Mouse (Mus musculus) heart, postnatal 0 days (tissue): ENCODE measurements around the gene Phactr3. TPM values are rescaled to one million over a fixed set of nuclear protein-coding genes. Genes with fewer than 3 reads are reported as not detected.
"Not testable (repeated sequence)": the region's sequence is repeated elsewhere in the genome, so short reads cannot be mapped to it uniquely, and the experiment has no call there.

Experiments used
- ATAC-seq: fragments of 200-750 bp; cut with Nextera tagmentation; 2 replicates; pipeline ENCODE4 v1.8.0; 2017; ENCODE audit warnings: low read depth, moderate number of reproducible peaks, moderate library complexity; ENCODE audit not compliant: insufficient read depth
- DNase-seq: peaks from one replicate; pipeline ENCODE4 v3.0.0-alpha.2; 2016; ENCODE audit warnings: low spot score
- H3K27ac ChIP-seq: fragments of 300-500 bp; sonication (generic); 2 replicates; pipeline ENCODE4 v1.5.1; 2014; ENCODE audit warnings: low read depth, mild to moderate bottlenecking
- H3K27me3 ChIP-seq: fragments of 300-500 bp; sonication (generic); 2 replicates; pipeline ENCODE4 v1.6.1; 2014; ENCODE audit warnings: low read length, mixed read lengths; ENCODE audit not compliant: control insufficient read depth, insufficient read depth
- H3K36me3 ChIP-seq: fragments of 300-500 bp; sonication (generic); replicated peaks from 2 replicates; pipeline ENCODE4 v1.6.1; 2014; ENCODE audit warnings: low read length, mixed read lengths; ENCODE audit not compliant: control insufficient read depth, insufficient read depth
- H3K4me1 ChIP-seq: fragments of 300-500 bp; sonication (generic); 2 replicates; pipeline ENCODE4 v1.6.1; 2014; ENCODE audit warnings: antibody characterized with exemption; ENCODE audit not compliant: control insufficient read depth, insufficient read depth
- H3K4me2 ChIP-seq: fragments of 300-500 bp; sonication (generic); 2 replicates; pipeline ENCODE4 v1.6.1; 2014; ENCODE audit warnings: low read depth, mild to moderate bottlenecking, low read length, moderate library complexity
- H3K4me3 ChIP-seq: fragments of 300-500 bp; sonication (generic); 2 replicates; pipeline ENCODE4 v1.5.1; 2014; ENCODE audit warnings: low read depth, low read length
- H3K9ac ChIP-seq: fragments of 300-500 bp; sonication (generic); replicated peaks from 2 replicates; pipeline ENCODE4 v1.6.1; 2014; ENCODE audit warnings: low read depth, low read length, mixed read lengths
- H3K9me3 ChIP-seq: fragments of 300-500 bp; sonication (generic); replicated peaks from 2 replicates; pipeline ENCODE4 v1.6.1; 2016; ENCODE audit warnings: low read length; ENCODE audit not compliant: control insufficient read depth
- CTCF ChIP-seq: IDR thresholded peaks from 2 replicates; pipeline ENCODE4 v1.5.1; 2016; ENCODE audit warnings: antibody characterized with exemption, control low read depth, low read depth
- EP300 ChIP-seq: IDR thresholded peaks from 2 replicates; pipeline ENCODE4 v1.6.1; 2016; ENCODE audit warnings: antibody characterized with exemption, low read depth
- WGBS: fragments of 180-500 bp; shearing (Covaris S2); extraction: QIAGEN DNeasy Blood & Tissue Kit; methylation state at CpG from one replicate; pipeline ENCODE4 v1.1.7; 2014; 5-methylcytosine and 5-hydroxymethylcytosine counted together
- polyA plus RNA-seq: library from polyadenylated mRNA; unstranded; fragments of >200 nt; fragmentation: Nextera tagmentation; extraction: Ambion mirVana; gene quantifications from 2 replicates; pipeline ENCODE4 v1.2.1, GENCODE M21; 2015
- total RNA-seq: library from RNA; depleted of rRNA; stranded (reverse); fragments of >200 nt; gene quantifications from 2 replicates; pipeline ENCODE4 v1.2.3, GENCODE M21; 2014; ENCODE audit warnings: low replicate concordance; rRNA removed

The Phactr3 gene
- total RNA-seq, result 4.0 TPM in 1 of 2 replicates, not detected in the other
- polyA plus RNA-seq, result 3.4 and 3.6 TPM in 2 replicates

DNA sequence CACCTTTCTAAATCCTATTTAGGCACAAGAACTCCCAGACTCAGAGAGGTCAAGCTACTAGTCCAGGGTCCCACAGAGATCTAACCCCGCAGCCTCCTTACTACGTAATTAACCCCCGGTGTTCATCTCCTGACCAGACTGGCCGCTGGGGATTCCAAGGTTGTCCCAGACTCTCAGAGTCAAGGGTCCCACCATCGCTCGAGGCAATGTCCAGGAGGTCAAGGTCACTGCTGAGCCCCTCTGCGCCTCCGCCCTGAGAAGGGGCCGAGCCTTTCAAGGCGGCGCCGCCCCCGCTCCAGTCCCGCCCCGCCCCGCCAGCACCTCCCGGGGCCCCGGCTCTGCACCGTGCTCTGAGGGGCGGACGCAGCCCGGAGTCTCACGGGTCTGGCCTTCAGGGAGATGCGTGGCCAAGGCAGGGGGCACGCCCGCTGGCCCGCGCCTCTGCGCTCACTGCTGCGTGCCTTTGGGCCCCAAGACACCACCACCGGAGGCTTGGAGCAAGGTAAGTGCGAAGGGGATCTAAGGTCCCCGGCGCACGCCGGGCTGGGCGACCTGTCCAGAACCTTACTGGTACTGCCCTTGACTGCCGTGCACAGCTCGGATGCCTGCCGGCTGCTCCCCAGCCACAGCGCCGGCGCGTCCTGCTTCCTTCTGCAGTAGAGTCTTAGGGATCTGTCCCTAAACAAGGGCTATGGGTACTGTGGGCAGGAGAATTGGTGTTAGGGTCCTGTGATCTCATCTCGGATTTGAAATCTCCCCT, at the start of gene Phactr3:
Gene Phactr3, plus strand, starts transcription at position 175 of the 760 bp plus-strand sequence.
- H3K4me1 ChIP-seq, result peaks cover 5% of the 10 kb centered on the region; the same call in 1 of the 2 replicates
- no peak for TF ChIP-seq EP300
- TF ChIP-seq CTCF, result no peak
- H3K27ac ChIP-seq, result no peak within 1 kb of the TSS
- H3K9ac ChIP-seq, result no peak within 1 kb of the TSS
- H3K4me3 ChIP-seq, result peak within 1 kb of the TSS; percentile 44
- no peaks in the 10 kb centered on the region for H3K36me3 ChIP-seq
- DNase-seq (no peak), ATAC-seq (peak; percentile 28; the same call in 1 of the 2 replicates)
- peaks cover 36% of the 10 kb centered on the region for H3K27me3 ChIP-seq
- H3K4me2 ChIP-seq, result peak within 1 kb of the TSS; percentile 80
- H3K9me3 ChIP-seq, result no peaks in the 10 kb centered on the region
- 3% methylated on average over 45 of the region's 45 CpGs for WGBS

DNA sequence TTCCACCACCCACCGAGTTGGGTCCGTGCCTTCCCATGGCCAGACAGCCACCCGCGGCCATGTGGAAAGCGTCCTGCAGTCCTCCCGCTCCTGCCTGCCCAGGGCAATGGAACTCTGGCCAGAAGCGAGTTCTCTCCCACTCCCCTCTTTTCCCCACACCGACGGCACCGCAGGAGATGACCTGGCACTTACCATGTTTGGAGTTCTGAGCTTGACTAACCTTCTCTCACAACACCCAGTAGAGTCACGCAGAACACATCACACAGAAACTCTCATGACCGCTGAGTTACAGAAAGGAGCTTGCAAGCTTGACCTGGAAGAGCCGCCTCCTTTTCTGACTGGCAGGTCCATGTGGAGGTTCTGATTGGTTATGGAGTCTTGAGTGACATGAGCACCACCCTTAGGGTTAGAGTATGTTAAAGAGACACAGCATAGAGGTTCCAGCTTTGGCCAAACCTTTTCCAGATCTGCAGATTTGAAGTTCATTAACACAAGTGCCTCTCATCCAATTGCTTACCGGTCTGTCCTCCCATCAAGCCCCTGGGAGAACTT, 40.5 kb upstream of the Phactr3 start, which contains the start of gene Zfp931:
Gene Zfp931, minus strand, starts transcription at position 311 of the 552 bp plus-strand sequence.
- not testable (repeated sequence) for H3K4me1 ChIP-seq, H3K36me3 ChIP-seq, H3K27me3 ChIP-seq, DNase-seq, H3K9me3 ChIP-seq, ATAC-seq, H3K9ac ChIP-seq, H3K27ac ChIP-seq
- Histone ChIP-seq H3K4me2 (peak within 1 kb of the TSS; percentile 53), H3K4me3 (peak within 1 kb of the TSS; percentile 49)
- 0% methylated on average over 2 of the region's 14 CpGs for WGBS

DNA sequence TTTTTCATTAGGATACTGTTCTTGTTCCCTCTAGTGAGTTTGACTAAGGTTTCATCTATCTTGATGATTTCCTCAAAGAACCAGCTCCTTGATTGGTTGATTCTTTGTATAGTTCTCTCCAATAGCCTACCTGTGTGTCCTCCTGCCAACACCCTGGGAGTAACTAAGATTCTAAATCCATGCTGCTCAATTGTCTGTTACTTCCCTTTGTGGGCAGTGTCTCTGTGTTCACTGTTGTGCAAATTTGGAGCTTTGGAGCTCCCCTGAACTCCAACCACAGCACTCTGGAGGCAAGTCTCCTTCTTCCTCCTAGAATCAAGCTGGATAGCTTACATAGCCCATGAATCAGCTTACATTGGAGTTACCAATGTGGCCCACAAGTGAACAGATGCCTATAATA, 29.2 kb upstream of the Phactr3 start:
- Histone ChIP-seq H3K27ac (no peak overlapping the region), H3K4me3 (no peak overlapping the region), H3K9me3 (no peaks in the 10 kb centered on the region), H3K27me3 (no peaks in the 10 kb centered on the region), H3K4me2 (no peak overlapping the region), H3K4me1 (no peaks in the 10 kb centered on the region), H3K36me3 (no peaks in the 10 kb centered on the region), H3K9ac (no peak overlapping the region)
- no peak for TF ChIP-seq CTCF
- no peak for TF ChIP-seq EP300
- ATAC-seq, result no peak
- no peak for DNase-seq

DNA sequence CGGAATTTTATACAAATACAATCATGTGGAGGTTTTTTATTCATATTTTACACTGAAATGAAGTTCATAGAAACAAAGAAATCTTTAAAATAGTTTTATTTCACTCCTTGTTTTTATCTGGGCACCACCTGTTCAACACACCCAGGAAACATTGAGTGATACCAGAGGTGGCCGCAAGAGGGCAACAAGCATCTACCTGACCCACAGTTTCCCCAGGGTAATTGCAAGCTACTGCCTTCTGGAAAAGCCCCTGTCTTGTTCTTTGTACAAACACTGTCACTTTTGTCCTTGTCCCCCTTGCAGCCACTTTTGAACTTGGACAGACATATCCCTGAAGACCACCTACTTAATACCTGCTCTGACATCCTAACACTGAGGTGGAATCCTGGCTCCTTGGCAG, 20.8 kb upstream of the Phactr3 start:
- no peak for ATAC-seq
- Histone ChIP-seq H3K36me3 (no peaks in the 10 kb centered on the region), H3K27me3 (no peaks in the 10 kb centered on the region), H3K4me1 (no peaks in the 10 kb centered on the region), H3K9ac (no peak overlapping the region), H3K27ac (no peak overlapping the region), H3K9me3 (0 out of 2 replicates have a peak, but pooled peaks cover 5% of the 10 kb centered on the region), H3K4me2 (no peak overlapping the region), H3K4me3 (no peak overlapping the region)
- TF ChIP-seq CTCF (peak; percentile 55), EP300 (no peak)
- WGBS, result 3% methylated on average over 2 of the region's 2 CpGs
- peak; percentile 8 for DNase-seq

DNA sequence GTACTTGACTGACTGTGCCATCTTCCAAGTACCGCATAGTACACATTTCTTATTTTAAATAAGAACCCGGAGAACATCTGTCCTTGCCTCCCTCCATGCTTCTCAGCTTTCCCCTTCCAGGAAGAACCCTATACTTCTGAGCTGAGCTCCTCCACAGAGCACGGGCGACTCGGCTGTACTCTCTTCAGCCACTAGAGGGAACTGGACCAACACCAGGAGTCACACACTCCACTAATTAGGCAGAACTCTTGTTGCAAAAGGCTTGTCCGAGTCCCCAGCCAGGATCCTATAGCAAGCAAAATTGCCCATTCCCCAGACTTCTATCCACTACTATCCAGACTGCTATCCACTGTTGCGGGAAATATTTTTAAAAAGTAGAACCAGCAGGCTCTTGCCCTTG, 16.8 kb upstream of the Phactr3 start:
- H3K4me3 ChIP-seq, result no peak overlapping the region
- ATAC-seq (peak; percentile 70), DNase-seq (peak; percentile 42)
- TF ChIP-seq EP300 (no peak), CTCF (peak; percentile 81)
- no peaks in the 10 kb centered on the region for H3K9me3 ChIP-seq
- H3K27me3 ChIP-seq, result no peaks in the 10 kb centered on the region
- H3K36me3 ChIP-seq, result no peaks in the 10 kb centered on the region
- no peak overlapping the region for H3K27ac ChIP-seq
- H3K4me2 ChIP-seq, result no peak overlapping the region
- WGBS, result 8% methylated on average over 7 of the region's 7 CpGs
- no peak overlapping the region for H3K9ac ChIP-seq
- no peaks in the 10 kb centered on the region for H3K4me1 ChIP-seq
